Mouse (Mus musculus) ES-E14 (cell line): ENCODE results near the gene Ola1.

Experiments
- CHD2 ChIP-seq: IDR thresholded peaks from 2 replicates; pipeline ENCODE4 v1.6.1; 2014; ENCODE audit warnings: mild to moderate bottlenecking, low read depth, low read length, inconsistent platforms
- MAFK ChIP-seq: IDR thresholded peaks from 2 replicates; pipeline ENCODE4 v1.6.1; 2014; ENCODE audit warnings: mild to moderate bottlenecking, low read depth, low read length, inconsistent platforms; ENCODE audit not compliant: insufficient read depth

GRCm38 (mm10) chr2:73132897-73133296 lies 85.8 kb downstream of the Ola1 start:
- TF ChIP-seq CHD2, result no peak
- no peak for TF ChIP-seq MAFK
